Mouse (Mus musculus): ENCODE data around the gene Slc13a1.
"Not testable (repeated sequence)": the region's sequence is repeated elsewhere in the genome, so short reads cannot be mapped to it uniquely, and the experiment has no call there.

Slc13a1 gene

GRCm38 (mm10) chr6:24167734-24168327 lies at the start of gene Slc13a1:
Gene Slc13a1 (minus strand): TSS chr6:24168092.
- DNase-seq (ENCODE audit: low spot score in 2 of 2) = no peak

DNA sequence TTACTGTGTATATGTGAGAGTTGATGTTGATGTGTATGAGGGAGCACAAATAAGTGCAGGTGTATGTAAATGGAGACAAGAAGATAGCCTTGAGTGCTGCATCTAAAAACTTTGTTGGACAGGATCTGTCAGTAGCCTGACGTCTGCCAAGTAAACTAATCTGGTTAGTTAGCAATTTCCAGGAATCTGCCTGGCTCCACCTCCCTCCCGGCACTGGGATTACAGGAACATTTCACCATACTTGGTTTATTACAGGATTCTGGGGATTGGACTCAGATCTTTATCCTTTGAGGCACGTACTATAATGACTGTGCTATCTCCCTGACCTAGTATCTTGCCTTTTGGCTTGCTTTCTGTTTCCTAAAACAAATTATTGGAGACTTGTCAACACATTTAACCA lies 40.0 kb upstream of the Slc13a1 start:
- no peak for DNase-seq (ENCODE audit: low spot score in 2 of 2)

DNA sequence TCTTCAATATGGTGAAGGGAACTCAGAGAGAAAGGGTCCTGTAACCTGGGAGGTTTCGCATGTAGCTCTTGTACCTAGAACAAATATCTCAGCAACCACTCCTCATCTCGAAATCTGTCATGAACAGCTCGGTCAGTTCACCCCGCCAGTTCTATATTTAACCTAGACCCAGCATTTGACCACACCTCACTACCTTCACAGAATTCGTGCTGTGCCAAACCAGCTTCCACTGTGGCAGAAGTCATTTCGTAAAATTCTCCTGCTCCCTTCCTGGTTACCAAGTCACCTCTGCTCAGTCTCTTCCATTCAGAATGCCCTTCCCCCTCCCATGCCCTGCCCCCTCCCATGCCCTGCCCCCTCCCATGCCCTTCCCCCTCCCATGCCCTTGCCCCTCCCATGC lies 34.3 kb upstream of the Slc13a1 start:
- no peak for DNase-seq (ENCODE audit: low spot score in 2 of 2)

GRCm38 (mm10) chr6:24200644-24201484 lies 33.0 kb upstream of the Slc13a1 start:
- DNase-seq (ENCODE audit: low spot score in 2 of 2) = no peak

DNA sequence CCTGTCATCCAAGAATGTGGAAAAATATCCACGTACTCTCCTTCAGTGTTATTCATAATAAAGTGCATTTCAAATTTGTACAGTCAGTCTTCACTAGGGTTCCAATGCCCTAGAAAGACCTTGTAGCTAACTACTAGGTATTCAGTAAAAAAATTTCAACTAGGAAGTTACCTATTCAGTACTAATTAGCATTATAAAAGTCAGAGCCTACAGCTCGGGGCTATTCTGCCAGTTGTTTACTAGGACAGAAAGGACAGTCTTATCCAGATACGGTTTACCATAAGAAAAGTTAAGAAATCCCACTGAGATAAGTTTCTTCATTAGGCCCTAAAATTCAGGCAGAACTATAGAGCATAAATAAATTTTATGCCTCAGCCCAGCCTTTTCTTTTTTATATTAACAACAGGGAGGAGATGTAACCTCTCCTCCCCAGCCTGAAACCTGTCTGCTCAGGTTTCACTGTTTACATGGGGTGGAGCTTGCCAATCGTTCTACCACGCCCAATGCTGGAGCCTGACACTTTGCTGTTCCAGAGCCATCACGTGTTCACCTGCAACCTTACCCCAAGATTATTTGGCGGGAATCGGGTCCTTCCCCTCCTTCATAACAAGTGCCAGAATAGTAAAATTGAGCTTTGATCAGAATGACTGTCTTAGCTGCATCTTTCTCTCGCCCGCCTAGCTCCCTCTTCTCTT lies 29.8 kb upstream of the Slc13a1 start:
- DNase-seq (ENCODE audit: low spot score in 2 of 2) = not testable (repeated sequence)

DNA sequence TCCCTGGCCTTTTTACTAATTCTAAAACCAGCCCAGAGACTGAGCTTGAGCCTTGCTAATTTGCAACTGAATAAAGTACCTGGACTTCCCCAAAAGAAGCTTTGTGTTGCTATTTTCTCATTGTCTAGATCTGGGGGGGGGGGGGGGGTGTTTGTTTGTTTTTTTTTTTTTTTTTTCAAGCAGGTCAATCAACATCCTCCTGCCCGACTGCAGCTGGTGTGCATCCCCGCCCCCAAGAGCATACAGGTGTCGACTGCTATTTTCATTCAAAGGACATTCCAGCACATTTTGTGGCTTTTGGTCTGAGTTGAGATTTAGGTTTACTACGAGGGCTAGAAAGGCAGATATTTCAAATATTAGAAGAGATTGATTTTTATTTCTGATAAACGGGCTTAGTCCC lies 28.5 kb upstream of the Slc13a1 start:
- DNase-seq (ENCODE audit: low spot score in 2 of 2) = not testable (repeated sequence)

DNA sequence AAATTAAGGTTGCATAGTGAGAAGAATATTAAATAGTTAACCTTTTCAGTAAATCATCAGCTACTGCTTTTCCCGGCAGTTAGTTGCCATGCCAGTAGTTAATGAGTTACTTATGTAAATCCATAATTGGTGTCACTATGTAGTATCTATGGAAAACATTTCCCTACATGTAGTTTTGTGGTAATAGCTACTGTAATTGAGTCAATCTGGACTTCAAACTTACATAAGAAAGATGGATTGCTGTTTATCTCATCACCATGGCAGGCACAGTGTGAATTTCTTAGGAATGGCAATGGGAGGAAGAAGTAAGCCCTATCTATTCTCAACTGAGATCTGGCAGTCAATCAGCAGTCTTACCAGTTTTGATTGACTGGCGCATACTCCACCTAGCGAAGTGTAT lies 15.5 kb upstream of the Slc13a1 start:
- DNase-seq (ENCODE audit: low spot score in 2 of 2) = no peak

DNA sequence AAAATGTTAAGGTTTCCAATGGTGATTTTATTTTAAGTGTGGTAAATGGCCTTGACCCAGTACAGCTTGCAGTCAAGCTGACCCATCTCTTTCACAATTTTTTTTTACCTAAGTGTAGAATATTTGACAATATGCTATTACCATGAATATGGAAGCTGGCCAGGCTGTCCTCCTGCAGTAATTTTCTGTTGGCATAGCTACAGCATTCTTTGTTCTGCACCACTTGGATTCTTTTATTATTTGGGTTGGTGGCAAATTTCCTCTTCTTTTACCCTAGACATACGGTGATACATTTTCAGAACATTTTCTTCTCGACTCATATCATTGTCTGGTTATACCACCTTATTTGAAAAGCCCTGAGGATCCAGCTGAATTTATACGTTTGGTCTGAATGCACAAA lies 7.5 kb upstream of the Slc13a1 start:
- no peak for DNase-seq (ENCODE audit: low spot score in 2 of 2)

DNA sequence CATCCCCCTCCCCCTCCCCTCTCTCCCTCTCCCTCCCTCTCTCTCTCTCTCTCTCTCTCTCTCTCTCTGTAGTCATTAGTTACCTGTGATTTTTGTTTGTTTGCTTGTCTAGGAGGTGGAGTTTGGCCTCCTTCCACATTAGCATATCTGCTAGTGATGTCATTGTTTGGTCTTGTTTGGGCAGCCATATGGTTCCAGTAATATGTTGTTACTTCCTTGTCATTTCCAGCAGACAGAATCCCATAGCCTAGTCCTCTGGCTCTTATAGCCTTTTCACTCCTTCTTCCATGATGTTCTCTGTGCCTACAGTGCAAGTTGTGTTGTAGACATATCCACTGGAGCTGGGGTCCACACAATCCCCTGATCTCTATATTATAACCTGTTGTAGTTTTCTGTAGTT lies 6.1 kb upstream of the Slc13a1 start:
- DNase-seq (ENCODE audit: low spot score in 2 of 2) = no peak

DNA sequence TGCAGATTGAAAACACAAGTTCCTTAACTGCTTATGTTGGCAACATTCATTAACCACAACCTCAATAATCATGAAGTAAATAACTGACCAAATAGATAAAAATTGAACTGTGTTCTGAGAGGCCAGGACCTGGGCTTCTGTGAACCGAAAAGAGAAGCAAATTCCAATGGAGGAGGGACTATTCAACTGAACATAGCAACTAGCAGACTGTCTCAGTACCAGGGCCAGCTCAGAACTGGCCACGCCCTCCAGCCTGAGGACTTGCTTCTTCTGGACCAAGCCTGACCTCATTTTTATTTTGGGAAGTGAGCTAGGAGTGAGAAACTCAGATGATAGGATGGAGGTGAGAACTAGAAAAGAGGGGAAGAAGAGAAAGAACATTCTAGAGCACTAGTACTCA lies 4.8 kb upstream of the Slc13a1 start:
- DNase-seq (ENCODE audit: low spot score in 2 of 2) = no peak

GRCm38 (mm10) chr6:24166772-24167171 lies 1.1 kb downstream of the Slc13a1 start:
- DNase-seq (ENCODE audit: low spot score in 2 of 2) = no peak

- no peak for DNase-seq (ENCODE audit: low spot score in 2 of 2)
These were observed 2.6 kb downstream of the Slc13a1 start for GRCm38 (mm10) chr6:24165249-24165648.

- no peak for DNase-seq (ENCODE audit: low spot score in 2 of 2)
These were observed 8.1 kb downstream of the Slc13a1 start for GRCm38 (mm10) chr6:24159795-24160194.

DNA sequence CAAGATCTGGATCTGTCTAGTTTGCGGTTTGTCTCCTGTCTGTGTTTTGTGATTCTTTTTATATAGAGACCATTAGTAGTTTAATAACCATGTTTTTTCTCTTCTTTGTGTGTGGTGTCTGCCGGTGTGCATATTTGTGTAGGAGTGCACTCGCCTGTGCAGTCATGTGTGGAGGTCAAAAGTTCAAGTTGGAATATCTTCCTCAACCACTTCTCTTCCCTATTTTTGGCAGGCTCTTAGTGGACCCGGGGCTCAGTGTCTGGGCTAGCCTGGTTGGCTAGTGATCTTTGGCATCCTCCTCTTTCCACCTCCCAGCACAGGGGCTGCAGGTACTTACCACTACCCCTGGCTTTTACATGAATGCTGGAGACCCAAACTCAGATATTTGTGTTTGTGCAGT lies 13.0 kb downstream of the Slc13a1 start:
- DNase-seq (ENCODE audit: low spot score in 2 of 2) = no peak

- DNase-seq (ENCODE audit: low spot score in 2 of 2) = no peak
These were observed 34.9 kb downstream of the Slc13a1 start for GRCm38 (mm10) chr6:24132951-24133350.

GRCm38 (mm10) chr6:24122632-24123031 lies 45.3 kb downstream of the Slc13a1 start:
- no peak for DNase-seq (ENCODE audit: low spot score in 2 of 2)

- no peak for DNase-seq (ENCODE audit: low spot score in 2 of 2)
These were observed 56.3 kb downstream of the Slc13a1 start for GRCm38 (mm10) chr6:24111614-24112013.

- DNase-seq (ENCODE audit: low spot score in 2 of 2) = no peak
These were observed 59.4 kb downstream of the Slc13a1 start for GRCm38 (mm10) chr6:24108471-24108870.

GRCm38 (mm10) chr6:24106157-24106556 lies 61.7 kb downstream of the Slc13a1 start:
- DNase-seq (ENCODE audit: low spot score in 2 of 2) = no peak

GRCm38 (mm10) chr6:24105681-24106080 lies 62.2 kb downstream of the Slc13a1 start:
- no peak for DNase-seq (ENCODE audit: low spot score in 2 of 2)

- DNase-seq (ENCODE audit: low spot score in 2 of 2) = no peak
These were observed 66.6 kb downstream of the Slc13a1 start for GRCm38 (mm10) chr6:24101281-24101680.

GRCm38 (mm10) chr6:24100705-24101104 lies 67.2 kb downstream of the Slc13a1 start:
- no peak for DNase-seq (ENCODE audit: low spot score in 2 of 2)

GRCm38 (mm10) chr6:24097400-24097799 lies 70.5 kb downstream of the Slc13a1 start:
- no peak for DNase-seq (ENCODE audit: low spot score in 2 of 2)

All from urinary bladder, adult 18-20 months (tissue).